Comparison of ENCODE assay signal across 17 mouse cellular contexts in genomic region chr1:89078730-89079129, GRCm38 (mm10). TPM values are rescaled to one million over a fixed set of nuclear protein-coding genes. Genes with fewer than 3 reads are reported as not detected.
DNase-seq lines count a peak whose midpoint lies in the region; ATAC-seq and TF ChIP-seq lines count a peak whose summit lies in the region.
"Had no signal": no experiment of that assay in that cellular context is flagged by ENCODE, and none has a peak within 500 bp of the region (broad histone marks: within the 10 kb centered on the region; RNA-seq: fewer than 3 reads in every experiment).

No protein-coding gene starts in this region.

- H3K9ac ChIP-seq in heart, embryonic 13.5 days: peak overlapping the region; percentile 19; the same call in 1 of the 2 replicates
- no peak overlapping the region for H3K9ac ChIP-seq in lung, embryonic 14.5 days
- H3K9ac ChIP-seq: forebrain, postnatal 0 days had no signal

- DNase-seq in heart, postnatal 14 days: no peak
- peak; percentile 43 for DNase-seq in lung, embryonic 14.5 days
- DNase-seq in lung, postnatal 25 days (ENCODE audit: low spot score): no peak
- peak; percentile 61 for DNase-seq in CD4-positive helper T cell, adult 2 months (ENCODE audit: low read depth, low spot score)
- no peak for DNase-seq in urinary bladder, adult 18-20 months (ENCODE audit: low spot score in 2 of 2)
- DNase-seq: adrenal gland, postnatal 14 days; forebrain, postnatal 0 days; gastrocnemius, postnatal 36 days; right cerebral cortex, postnatal 14 days had no signal

- no peaks in the 10 kb centered on the region for H3K27me3 ChIP-seq in heart, embryonic 13.5 days (replicated peaks)
- no peaks in the 10 kb centered on the region for H3K27me3 ChIP-seq in lung, embryonic 14.5 days (ENCODE audit: insufficient read depth, low read length)
- H3K27me3 ChIP-seq: CH12.LX had no signal

- no peaks in the 10 kb centered on the region for H3K9me3 ChIP-seq in heart, embryonic 13.5 days
- H3K9me3 ChIP-seq in lung, embryonic 14.5 days (ENCODE audit: low read depth, low read length): no peaks in the 10 kb centered on the region

- intact Hi-C loops in heart, postnatal 14 days (cut with DNase I): no loop called here

- no peak for TF ChIP-seq CTCF in lung, embryonic 14.5 days (IDR thresholded peaks at IDR 0.05; ENCODE audit: low read depth)

- no peak for ATAC-seq in heart, embryonic 13.5 days (ENCODE audit: extremely low read depth, insufficient number of reproducible peaks, low FRiP score, low TSS enrichment)
- no peak for ATAC-seq in lung, embryonic 14.5 days (ENCODE audit: insufficient read depth)
- peak; percentile 89 for ATAC-seq in granulocyte monocyte progenitor cell, adult 5-6 weeks (replicated peaks; ENCODE audit: poor library complexity, severe bottlenecking)
- no peak for ATAC-seq in monocyte, adult 5-6 weeks (replicated peaks; ENCODE audit: insufficient number of reproducible peaks, low FRiP score, low TSS enrichment, poor library complexity, severe bottlenecking)
- ATAC-seq: forebrain, postnatal 0 days; hindbrain, embryonic 16.5 days had no signal

- H3K4me2 ChIP-seq in heart, embryonic 13.5 days: no peak overlapping the region
- no peak overlapping the region for H3K4me2 ChIP-seq in lung, embryonic 14.5 days

- H3K4me1 ChIP-seq in heart, embryonic 13.5 days: peaks cover 88% of the 10 kb centered on the region
- peaks cover 3% of the 10 kb centered on the region for H3K4me1 ChIP-seq in lung, embryonic 14.5 days (ENCODE audit: insufficient read depth)

- WGBS in heart, embryonic 13.5 days: 55% methylated on average over 9 of the region's 9 CpGs
- WGBS in lung, embryonic 14.5 days: 39% methylated on average over 9 of the region's 9 CpGs

- no peak overlapping the region for H3K4me3 ChIP-seq in heart, embryonic 13.5 days
- H3K4me3 ChIP-seq in lung, embryonic 14.5 days (ENCODE audit: low read depth, low read length): no peak overlapping the region

- H3K27ac ChIP-seq in heart, embryonic 13.5 days (replicated peaks): peak overlapping the region; percentile 51
- H3K27ac ChIP-seq in lung, embryonic 14.5 days (ENCODE audit: low read depth): no peak overlapping the region
- H3K27ac ChIP-seq: kidney, postnatal 0 days; macrophage had no signal

- H3K36me3 ChIP-seq in heart, embryonic 13.5 days: no peaks in the 10 kb centered on the region
- H3K36me3 ChIP-seq in lung, embryonic 14.5 days (ENCODE audit: insufficient read depth): no peaks in the 10 kb centered on the region

RNA-seq across cellular contexts. Expression of gene Sh3bp4, which starts 8.5 kb away (rescaled TPM):
- polyA plus RNA-seq in heart, embryonic 13.5 days (2015; fragmentation: Nextera tagmentation; extraction: Ambion mirVana): 19.2 and 19.6 TPM in 2 replicates
- total RNA-seq in heart, postnatal 14 days (2021): 10 to 100 TPM; 15.5 to 17.1 TPM
- polyA plus RNA-seq in lung, embryonic 14.5 days (2014; fragmentation: Nextera tagmentation; extraction: Ambion mirVana): 25.5 and 26.2 TPM in 2 replicates
- 0.41 and 0.88 TPM in 2 replicates for total RNA-seq in granulocyte monocyte progenitor cell, adult 5-6 weeks (2014; fragmentation: Nextera tagmentation)
- not detected in 2 replicates for total RNA-seq in granulocyte monocyte progenitor cell, adult 5-6 weeks (2017)
- 0.97 to 2.0 TPM (median 1.3 TPM) in 3 replicates for total RNA-seq in monocyte, adult 5-6 weeks (2017)
- total RNA-seq: CH12.LX; neutrophil, adult 5-6 weeks had no signal

Comparison
In these comparisons a context has a peak if more than half of its experiments do, and no peak if none do; other contexts are left out.
1. DNase-seq: peak in lung, embryonic 14.5 days (single experiment) and CD4-positive helper T cell, adult 2 months (single experiment); none in heart, postnatal 14 days (0 of 2), lung, postnatal 25 days (single experiment) and urinary bladder, adult 18-20 months (0 of 2).